Mouse (Mus musculus) B cell, adult 2 months (primary cell): Measurements from ENCODE around the gene Hdac1.
A peak's percentile ranks its signal among the peaks of the same experiment; 100 is the strongest.

Experiments
- DNase-seq, 2 experiments: peaks; one replicate each; pipeline ENCODE4 v3.0.0; 2022

Hdac1 gene

GRCm38 (mm10) chr4:129542592-129543141 is at the start of gene Hdac1:
TSS of gene Hdac1 (minus strand) at chr4:129542713.
- DNase-seq = peak; percentile 97

DNA sequence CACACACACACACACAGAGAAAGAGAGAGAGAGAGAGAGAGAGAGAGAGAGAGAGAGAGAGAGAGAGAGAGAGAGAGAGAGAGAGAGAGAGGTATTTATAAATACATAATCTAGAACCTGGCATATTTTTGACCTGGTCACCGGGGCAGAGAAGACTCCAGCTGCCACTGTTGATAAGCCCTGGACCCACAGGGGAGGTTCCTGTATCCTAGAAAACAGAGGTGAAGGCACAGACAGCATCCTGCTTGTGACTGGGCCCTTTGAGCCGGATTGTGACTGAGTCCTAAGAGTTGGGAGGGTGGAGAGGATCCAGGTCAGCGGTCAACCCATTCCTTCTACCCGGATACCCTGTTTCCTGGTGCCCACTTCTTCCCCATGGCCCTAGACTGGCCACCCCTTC is 46.4 kb upstream of the Hdac1 start:
- no peak for DNase-seq

- DNase-seq = no peak
These were observed 44.4 kb upstream of the Hdac1 start for GRCm38 (mm10) chr4:129586943-129587342.

DNA sequence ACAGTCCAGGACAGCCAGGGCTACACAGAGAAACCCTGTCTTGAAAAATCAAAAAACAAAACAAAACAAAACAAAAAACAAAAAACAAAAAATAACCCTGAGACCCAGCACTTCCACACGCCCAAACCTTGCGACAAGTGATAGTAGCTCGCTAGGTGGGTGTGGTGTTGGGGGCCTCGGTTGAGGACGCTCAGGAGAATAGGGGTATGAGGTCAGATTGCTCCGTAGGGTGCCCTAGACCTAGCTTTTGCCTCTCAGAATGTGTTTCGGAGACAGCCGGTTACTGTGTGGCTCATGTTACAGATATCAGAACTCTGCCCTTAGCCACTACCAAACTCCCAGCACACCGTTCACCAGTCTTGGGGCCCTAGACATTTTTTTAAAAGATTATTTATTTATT is 43.3 kb upstream of the Hdac1 start:
- no peak for DNase-seq

GRCm38 (mm10) chr4:129584884-129585608 is 42.5 kb upstream of the Hdac1 start:
- DNase-seq = peak; percentile 93 to 94

DNA sequence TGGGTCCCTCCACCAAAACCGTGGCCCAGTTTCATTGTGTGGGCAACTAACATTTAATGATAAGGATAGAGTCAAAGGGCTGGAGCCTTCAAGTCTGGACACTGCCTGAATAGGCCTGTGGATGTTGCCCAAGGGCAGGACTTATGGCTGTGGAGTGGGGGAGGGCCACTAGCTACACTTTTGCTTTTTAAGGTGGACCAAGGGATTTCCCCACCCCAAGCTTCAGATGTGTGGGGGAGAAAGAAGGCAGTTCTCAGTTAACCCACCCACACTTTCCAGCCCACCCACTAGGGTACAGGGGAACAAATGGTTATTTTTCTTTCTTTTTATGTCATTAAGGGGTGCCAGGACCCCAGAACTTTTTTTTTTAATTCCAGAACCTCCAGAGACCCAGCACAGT is 41.9 kb upstream of the Hdac1 start:
- peak; percentile 44 to 45 for DNase-seq

DNA sequence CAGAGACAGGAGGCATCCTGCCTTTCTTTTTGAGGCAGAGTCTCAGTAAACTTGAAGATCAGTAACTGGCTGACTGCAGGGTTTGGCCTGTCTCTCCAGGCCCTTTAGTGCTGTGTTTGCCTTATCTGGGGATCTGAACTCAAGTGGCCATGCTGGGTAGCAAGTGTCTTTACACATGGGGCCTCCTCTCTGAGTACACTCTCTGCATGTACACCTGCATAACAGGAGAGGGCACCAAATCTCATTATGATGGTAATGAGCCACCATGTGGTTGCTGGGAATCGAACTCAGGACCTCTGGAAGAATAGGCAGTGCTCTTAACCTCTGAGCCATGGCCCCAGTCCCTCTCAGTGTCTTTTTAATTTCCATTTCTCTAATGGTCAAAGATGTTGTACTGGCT is 39.7 kb upstream of the Hdac1 start:
- no peak for DNase-seq

GRCm38 (mm10) chr4:129580347-129580746 is 37.8 kb upstream of the Hdac1 start:
- peak; percentile 70 to 74 for DNase-seq

- DNase-seq = no peak
These were observed 36.0 kb upstream of the Hdac1 start, which contains the start of gene Fam167b for GRCm38 (mm10) chr4:129578466-129578865. TSS of gene Fam167b (minus strand) at chr4:129578549.

DNA sequence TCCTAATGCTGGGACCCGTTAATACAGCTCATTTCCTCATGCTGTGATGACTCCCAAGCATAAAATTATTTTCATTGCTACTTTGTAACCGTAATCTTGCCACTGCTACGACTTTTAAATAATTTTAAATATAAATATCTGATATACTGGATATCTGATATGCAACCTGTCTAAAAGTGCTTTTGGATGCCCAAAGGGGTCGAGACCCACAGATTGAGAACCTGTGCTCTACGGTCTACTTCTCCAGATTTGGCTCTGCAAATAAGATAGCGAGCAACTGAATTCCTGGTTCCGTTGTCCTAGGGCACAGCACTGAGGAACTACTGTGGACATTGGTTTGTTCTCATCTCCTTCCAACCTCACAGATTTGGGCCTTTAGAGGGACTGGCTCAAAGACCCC is 35.2 kb upstream of the Hdac1 start:
- DNase-seq = no peak

DNA sequence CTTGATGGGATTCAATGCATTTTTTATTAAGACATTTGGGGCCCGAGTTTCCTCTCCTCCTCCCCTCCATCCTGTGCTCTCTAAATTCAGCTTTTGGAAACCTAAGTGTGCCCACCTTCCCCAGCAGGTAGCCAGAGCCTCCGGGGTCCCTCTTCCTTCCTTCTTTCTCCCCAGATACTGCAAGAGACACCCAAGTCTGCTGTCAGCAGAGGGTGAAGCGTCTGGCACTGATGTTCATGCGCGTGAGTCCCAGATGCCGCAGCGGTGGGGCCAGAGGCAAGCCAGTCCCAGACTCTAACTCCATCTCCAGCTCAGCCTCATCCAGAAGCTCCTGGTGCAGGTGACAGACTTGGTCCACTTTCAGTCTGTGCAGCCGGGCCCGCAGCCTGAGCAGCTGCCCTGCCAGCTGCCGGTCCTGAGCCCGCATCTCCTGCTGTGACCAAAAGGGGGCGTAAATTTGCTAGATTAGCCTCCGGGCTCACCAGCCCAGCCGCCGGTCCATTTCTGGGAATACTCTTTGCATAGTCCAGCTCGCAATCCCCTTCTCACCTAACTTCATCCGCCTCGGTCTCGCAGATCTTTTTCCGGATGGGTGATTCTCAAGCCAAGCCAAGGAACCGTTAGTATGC is 34.5 kb upstream of the Hdac1 start:
- peak; percentile 79 to 80 for DNase-seq

- DNase-seq = peak; percentile 84 to 89
These were observed 32.8 kb upstream of the Hdac1 start for GRCm38 (mm10) chr4:129575171-129575844.

DNA sequence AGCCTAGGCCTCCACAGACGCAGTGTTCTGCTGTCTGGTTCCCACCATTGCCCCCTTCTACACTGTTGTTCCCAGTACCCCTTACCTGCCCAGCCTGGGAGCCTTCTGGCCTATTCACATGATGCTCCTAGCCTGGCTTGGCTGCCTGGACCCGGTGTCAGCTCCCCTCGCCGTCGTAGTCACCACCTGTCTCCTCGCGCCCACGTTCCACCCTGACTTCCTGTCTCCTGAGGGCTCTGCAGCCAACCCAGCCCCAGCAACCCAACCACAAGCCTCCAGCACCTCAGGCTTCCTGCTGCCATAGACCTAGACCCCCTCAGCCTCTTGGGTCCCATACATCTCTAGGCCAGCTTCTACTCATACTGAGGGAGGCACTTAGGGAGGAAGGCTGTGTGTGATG is 30.9 kb upstream of the Hdac1 start, which contains the start of gene Lck:
Gene Lck (minus strand): TSS at position 212 of the 400 bp plus-strand sequence.
- peak; percentile 62 to 65 for DNase-seq

DNA sequence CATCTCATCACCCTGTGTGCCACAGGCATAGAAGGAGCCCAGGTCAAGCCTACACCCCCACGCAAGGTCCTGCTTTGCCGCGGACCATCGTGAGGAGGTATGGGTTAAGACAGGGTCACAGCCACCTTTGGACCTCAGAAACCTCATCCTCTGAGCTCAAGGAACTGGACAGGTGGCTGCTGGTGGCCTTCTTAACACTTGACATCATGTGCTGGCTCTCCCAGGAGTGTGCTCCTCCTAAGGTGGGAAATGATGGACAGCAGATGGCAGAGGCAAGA is 30.5 kb upstream of the Hdac1 start:
- no peak for DNase-seq

DNA sequence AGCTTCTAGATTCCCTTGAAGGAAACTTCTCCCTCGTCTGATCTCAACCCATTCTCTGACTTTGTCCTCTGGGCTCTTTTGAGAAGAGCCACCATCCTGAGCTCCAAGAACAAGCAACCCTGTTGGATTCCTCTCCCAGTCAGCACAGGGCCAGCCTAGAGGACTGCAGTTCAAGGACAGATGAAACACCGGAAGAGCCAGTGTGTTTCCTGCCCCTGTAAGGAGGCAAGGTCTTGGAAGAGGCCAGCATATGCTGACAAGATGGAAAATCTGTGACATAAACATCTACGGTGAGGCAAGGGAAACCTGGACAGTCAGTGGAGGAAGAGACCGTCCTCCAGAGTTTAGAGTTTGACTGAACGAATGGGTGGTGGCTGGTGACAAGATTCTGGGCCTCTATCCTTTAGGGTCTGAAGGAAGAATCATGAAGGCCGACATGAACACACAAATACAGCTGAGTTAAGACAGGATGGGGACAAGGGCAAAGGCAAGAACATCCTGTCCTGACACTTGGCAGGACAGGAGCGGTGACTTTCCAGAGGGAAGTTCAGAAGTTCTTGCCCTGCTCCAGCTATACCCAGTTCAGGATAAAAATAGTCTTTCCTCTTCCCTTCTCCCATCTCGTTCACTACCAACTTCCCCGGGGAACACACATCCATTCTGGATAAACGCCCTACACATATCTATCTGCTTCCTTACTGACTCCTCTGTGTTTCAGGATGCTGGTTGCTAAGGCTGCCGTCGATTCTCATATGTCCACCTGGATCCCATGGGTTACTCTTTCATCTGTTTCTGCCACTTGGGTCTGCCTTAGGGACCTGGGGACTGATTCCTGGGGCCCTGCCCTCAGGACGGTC is 30.0 kb upstream of the Hdac1 start:
- no peak for DNase-seq

- DNase-seq = no peak
These were observed 29.1 kb upstream of the Hdac1 start for GRCm38 (mm10) chr4:129571551-129572084.

GRCm38 (mm10) chr4:129570028-129570427 is 27.5 kb upstream of the Hdac1 start:
- DNase-seq = peak in 1 of 2 experiments; percentile 22

- DNase-seq = no peak
These were observed 25.9 kb upstream of the Hdac1 start for GRCm38 (mm10) chr4:129568366-129568765.

- no peak for DNase-seq
These were observed 22.6 kb upstream of the Hdac1 start for GRCm38 (mm10) chr4:129565139-129565538.

GRCm38 (mm10) chr4:129563718-129564117 is 21.2 kb upstream of the Hdac1 start:
- no peak for DNase-seq

DNA sequence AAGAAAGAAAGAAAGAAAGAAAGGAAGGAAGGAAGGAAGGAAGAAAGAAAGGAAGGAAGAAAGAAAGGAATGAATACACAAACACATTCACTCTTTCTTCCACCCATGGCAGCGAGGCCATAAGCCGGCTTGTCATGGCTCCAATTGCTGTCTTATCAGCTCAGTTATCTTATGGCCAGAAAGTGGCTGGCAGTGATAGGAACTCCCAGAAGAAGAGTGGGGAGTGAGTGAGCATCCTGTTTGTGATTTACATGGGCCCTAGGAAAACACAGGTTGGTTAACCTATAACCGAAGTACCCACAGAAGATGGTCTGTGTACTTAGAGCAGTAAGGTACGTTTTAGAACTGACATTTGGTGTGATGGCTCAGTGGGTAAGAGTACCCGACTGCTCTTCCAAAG is 18.7 kb upstream of the Hdac1 start:
- DNase-seq = no peak

GRCm38 (mm10) chr4:129558321-129558955 is 15.9 kb upstream of the Hdac1 start:
- peak; percentile 44 to 50 for DNase-seq
